Mouse (Mus musculus) neutrophil, adult 5-6 weeks (primary cell): Measurements from ENCODE around the gene Klk1b4. TPM values are rescaled to one million over a fixed set of nuclear protein-coding genes. Genes with fewer than 3 reads are reported as not detected.
"Not testable (repeated sequence)": the region's sequence is repeated elsewhere in the genome, so short reads cannot be mapped to it uniquely, and the experiment has no call there.

Experiments used
- ATAC-seq: fragments of 151-379, 151-347 bp; 2 replicates; pipeline ENCODE4 v1.8.0; 2017; ENCODE audit warnings: mild to moderate bottlenecking, moderate TSS enrichment; ENCODE audit not compliant: insufficient number of reproducible peaks, poor library complexity, low FRiP score, severe bottlenecking; ENCODE audit errors: extremely low read depth
- total RNA-seq: library from RNA; stranded (forward); fragments of 200-1000 nt; gene quantifications from 2 replicates; pipeline ENCODE4 v1.2.3, GENCODE M21; 2017

Gene Klk1b4
- not detected in 2 replicates for total RNA-seq

DNA sequence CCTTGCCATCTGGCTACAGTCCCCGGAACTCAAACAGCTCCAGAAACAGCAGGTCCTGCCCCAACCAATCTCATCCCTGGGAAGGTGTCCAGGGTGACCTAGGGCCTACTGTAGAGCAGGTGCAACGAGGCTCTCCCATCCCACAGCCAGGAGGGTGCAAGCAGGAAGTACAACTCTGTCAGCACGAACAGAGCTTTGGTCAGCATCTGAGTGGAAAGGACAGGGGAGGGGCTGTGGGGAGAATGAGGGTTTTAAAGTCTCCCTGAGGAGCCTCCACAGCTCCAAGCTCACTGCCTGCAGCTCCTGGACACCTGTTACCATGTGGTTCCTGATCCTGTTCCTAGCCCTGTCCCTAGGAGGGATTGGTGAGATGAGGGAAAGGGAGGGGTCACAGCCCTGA is at the start of gene Klk1b4:
Gene Klk1b4, plus strand, starts transcription at position 301 of the 400 bp plus-strand sequence.
- ATAC-seq, result not testable (repeated sequence)

GRCm38 (mm10) chr7:44179299-44180045 is 27.8 kb upstream of the Klk1b4 start:
- no peak for ATAC-seq

- ATAC-seq, result not testable (repeated sequence)
Measured at GRCm38 (mm10) chr7:44186516-44186915, 20.7 kb upstream of the Klk1b4 start.

DNA sequence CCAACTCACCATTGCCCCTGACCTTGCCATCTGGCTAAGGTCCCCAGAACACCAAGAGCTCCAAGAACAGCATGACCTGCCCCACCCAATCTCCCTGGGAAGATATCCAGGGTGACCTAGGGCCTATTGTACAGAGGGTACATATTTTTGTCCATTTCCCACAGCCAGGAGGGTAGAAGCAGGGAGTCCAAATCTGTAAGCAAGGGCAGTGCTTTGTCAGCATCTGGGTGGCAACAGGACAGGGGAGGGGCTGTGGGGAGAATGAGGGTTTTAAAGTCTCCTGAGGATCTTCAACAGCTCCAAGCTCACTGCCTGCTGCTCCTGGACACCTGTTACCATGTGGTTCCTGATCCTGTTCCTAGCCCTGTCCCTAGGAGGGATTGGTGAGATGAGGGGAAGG is 19.3 kb upstream of the Klk1b4 start, which contains the start of gene Klk1b24:
Gene Klk1b24, plus strand, starts transcription at position 301 of the 400 bp plus-strand sequence.
- ATAC-seq, result not testable (repeated sequence)

- ATAC-seq, result not testable (repeated sequence)
Measured at GRCm38 (mm10) chr7:44193466-44193865, 13.8 kb upstream of the Klk1b4 start.

GRCm38 (mm10) chr7:44197891-44198290 is 9.3 kb upstream of the Klk1b4 start, which contains the start of gene Klk1b3:
Gene Klk1b3 (plus strand): TSS chr7:44198191.
- ATAC-seq, result no peak

DNA sequence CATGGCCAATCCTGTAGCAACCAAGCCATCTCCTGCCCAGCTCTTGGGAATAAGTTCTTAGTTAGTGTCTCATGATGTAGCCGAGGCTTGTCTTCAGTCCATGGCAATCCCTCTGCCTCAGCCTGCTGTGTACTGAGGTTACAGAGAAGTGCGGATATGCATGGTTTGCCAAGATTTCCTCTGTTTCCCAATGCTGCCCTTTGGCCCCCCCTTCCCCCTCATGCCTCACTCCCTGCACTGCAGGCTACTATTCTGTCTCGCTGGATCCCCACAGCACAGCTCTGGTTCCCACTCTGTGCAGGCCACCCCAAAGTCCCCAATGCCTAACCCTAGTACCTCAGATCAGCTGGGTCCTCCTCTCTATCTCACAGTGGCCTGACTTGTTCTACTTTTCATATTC is 1.1 kb downstream of the Klk1b4 start:
- no peak for ATAC-seq

DNA sequence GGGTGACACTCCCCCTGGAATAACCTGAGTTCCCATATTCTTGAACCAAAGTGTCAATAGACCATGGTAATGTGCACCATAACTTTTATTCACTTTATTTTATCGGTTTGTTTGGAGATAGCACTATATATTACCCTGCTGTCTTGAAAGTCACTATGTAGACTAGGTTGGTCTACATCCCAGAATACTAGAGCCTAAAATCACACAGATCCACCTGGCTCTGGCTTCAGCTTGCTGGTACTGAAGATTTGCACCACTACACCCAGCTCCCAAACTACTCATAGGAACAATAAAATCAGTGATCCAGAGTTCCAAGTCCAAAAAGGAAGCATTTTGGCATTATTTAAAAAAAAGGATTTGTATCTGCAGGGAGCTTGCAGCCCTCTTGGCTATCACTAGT is 8.4 kb downstream of the Klk1b4 start, which contains the start of gene Klk1b5:
Gene Klk1b5, plus strand, starts transcription at position 301 of the 400 bp plus-strand sequence.
- ATAC-seq, result no peak

- not testable (repeated sequence) for ATAC-seq
Measured at GRCm38 (mm10) chr7:44221601-44222000, 14.4 kb downstream of the Klk1b4 start.

DNA sequence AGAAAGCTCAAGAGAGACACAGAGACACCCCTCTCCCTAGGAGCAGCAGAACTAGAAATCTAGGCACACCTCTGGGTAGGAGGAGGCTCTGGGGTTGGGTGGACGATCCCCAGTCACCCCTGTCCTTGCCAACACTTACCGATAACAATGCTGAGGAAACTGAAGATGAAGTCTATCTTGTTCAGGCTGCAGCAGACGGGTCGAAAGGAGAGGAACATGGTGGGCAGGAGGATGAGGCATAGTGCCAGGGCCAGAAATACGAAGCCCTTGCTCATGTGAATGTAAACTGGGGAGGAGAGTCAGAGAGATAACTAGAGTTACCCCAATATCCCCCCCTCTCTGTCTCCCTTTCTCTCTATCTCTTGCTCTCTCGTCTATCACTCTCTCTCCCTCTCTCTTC is 15.1 kb downstream of the Klk1b4 start:
- not testable (repeated sequence) for ATAC-seq

- ATAC-seq, result no peak
Measured at GRCm38 (mm10) chr7:44225076-44225475, 17.8 kb downstream of the Klk1b4 start, which contains the start of gene Klk1. Gene Klk1 (plus strand): TSS chr7:44225360.

- ATAC-seq, result no peak
Measured at GRCm38 (mm10) chr7:44235909-44236308, 28.7 kb downstream of the Klk1b4 start, which contains the start of gene Gm36864. Gene Gm36864 (plus strand): TSS chr7:44236177.

- ATAC-seq, result no peak
Measured at GRCm38 (mm10) chr7:44239913-44240312, 32.7 kb downstream of the Klk1b4 start.

GRCm38 (mm10) chr7:44240712-44241111 is 33.5 kb downstream of the Klk1b4 start:
- ATAC-seq, result no peak

- no peak for ATAC-seq
Measured at GRCm38 (mm10) chr7:44241163-44241562, 33.9 kb downstream of the Klk1b4 start.

DNA sequence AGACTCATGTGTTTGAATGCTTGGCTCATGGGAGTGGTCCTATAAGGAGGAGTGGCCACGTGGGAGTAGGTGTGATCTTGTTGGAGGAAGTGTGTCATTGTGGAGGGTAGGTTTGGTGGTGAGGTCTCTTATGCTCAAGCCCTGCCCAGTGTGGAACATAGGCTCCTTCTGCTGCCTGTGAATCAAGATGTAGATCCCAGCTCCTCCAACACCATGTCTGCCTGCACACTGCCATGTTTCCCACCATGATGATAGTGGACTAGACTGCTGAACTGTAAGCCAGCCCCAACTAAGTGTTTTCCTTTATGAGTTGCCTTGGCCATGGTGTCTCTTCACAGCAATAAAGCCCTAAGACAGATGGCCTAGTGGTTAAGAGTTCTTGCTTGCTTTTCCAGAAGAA is 36.8 kb downstream of the Klk1b4 start:
- ATAC-seq, result no peak

DNA sequence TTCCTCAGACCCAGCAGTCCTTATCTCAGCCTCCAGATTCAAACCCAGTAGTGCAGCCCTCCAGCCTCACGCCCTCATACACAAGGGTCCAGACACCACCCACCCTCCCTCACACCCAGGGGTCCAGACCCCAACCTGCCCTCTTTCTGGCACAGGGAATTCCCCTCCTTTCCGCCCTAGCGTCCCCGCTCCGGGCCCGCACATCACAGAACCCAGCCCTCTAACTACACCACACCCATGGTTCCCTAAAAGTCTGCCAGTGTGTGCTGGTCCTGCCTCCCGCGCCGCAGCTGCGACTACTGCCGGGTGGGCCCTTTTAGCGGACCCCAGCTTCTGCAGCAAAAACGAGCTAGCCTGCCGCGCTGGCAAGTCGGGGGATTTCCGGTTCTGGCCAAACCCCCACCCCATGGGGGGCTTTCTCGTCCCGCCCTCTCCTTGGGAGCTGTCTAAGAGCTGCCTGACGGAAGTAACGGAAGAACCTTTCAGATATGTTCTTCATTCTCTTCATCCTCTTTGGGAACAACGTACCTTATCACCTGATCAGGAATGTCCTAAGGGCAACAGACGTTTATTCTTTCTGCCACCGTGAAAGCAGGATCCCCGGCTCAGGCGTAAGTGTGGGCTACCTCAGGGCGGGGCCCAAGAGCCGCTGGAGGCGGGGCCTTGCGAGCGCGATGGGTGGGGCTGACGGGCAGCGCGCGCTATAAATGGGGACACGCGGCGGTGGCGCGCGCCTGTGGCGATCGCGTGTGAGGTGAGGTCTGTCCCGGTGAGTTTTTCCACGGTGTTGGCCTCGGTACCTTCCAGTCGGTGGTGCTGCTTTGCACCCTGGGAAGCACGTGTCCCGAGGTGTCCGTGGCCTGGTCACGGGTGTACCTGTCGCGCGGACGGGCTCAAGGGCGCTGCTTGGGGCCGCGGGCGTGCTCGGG is 39.1 kb downstream of the Klk1b4 start, which contains the start of the genes 1700028J19Rik and 2410002F23Rik:
Gene 1700028J19Rik, minus strand, starts transcription at position 641 of the 929 bp plus-strand sequence.
Gene 2410002F23Rik, plus strand, starts transcription at position 668 of the 929 bp plus-strand sequence.
- ATAC-seq, result peak; percentile 69

GRCm38 (mm10) chr7:44246984-44247470 is 39.8 kb downstream of the Klk1b4 start:
- no peak for ATAC-seq

DNA sequence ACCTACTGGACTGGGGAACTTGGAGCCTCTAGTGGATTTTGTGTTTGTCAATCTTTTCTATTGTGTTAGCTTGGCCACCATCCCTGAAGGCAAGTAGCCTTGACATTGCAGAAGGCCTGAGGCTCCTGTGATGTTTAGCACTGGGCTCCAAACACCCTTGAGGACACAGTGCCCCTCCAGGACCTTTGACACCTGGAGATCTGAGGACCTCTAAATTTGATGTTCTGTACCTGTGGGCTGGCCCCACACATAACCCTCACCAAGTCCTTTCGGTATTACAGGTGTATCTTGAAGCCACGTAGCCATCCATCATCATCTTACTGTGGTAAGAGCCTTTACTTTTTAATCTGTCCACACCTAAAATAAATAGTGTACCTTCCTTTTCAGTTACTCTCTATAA is 40.7 kb downstream of the Klk1b4 start:
- ATAC-seq, result no peak
